Mouse (Mus musculus) cerebellum, adult 11-12 months (tissue): ENCODE measurements around the gene Olfr888.

ENCODE experiments used
- DNase-seq: peaks from one replicate; pipeline ENCODE4 v3.0.0; 2022

The Olfr888 gene

DNA sequence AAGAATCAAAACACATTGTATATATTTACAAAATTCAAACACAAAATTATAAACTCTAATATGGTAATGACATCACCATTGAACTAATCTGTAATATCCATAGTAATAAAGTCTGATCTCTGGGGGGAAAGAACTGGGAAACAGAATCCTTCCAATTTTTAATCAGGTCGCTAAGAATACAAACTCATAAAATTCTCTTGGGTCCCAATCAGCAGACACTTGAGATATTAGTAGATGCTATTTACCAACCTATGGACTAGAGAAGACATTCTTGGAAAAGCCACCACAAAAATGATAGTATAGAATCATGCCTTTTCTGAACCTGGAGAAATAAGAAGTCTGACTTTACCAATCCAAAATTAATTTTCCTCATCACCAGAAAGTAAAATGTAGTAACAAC lies at the start of gene Olfr888:
TSS of gene Olfr888 (plus strand) at position 301 of the 400 bp plus-strand sequence.
- no peak for DNase-seq

DNA sequence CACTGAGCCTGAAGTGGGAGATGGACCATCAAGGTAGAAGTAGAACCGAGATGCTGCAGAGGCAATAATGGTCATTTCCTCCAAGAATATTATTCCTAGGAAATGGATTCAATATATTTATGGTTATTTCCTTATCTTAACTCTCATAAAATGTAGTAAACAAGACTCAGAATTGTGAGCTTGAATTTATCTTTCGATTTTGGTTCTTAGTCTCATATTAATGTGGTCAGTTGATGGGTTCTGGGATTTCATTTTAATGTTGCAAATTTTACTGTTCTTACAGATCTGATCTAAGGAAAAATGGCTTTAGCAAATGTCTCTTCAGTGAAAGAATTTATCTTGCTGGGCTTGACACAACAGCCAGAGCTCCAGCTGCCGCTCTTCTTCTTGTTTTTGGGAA lies 46.9 kb upstream of the Olfr888 start, which contains the start of gene Olfr885:
TSS of gene Olfr885 (plus strand) at position 301 of the 400 bp plus-strand sequence.
- DNase-seq, result no peak

DNA sequence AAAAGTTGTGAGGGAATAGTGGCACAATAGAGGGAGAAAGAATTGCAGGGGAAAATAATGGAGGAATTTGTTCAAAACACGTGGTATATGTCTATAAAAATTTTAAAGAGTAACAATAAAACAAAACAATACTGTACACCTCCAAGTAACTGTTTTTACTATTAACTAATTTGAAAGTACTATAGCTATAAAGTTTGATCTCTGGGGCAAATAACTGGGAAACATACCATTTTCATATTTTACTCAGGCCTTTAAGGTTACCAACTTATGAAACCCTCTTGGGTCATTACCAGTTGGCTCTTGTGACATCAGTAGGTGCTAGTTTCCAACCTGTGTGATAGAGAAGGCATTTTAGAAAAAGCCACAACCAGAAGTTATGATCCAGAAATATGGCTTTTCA lies 24.2 kb upstream of the Olfr888 start, which contains the start of gene Olfr887:
TSS of gene Olfr887 (plus strand) at position 301 of the 400 bp plus-strand sequence.
- DNase-seq, result no peak

DNA sequence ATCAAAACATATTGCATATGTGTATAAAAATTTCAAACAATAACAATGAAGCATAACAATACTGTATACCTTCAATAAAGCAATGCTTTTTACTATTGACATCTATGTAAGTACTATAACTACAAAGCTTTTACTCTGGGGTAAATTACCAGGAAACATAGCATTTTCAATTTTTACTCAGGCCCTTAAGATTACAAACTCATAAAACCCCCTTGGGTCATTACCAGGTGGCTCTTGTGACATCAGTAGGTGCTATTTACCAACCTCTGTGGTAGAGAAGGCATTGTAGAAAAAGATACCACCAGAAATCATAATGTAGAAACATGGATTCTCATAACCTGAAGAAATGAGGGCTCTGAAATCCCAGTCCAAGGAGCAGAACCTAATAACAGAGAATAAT lies 7.0 kb downstream of the Olfr888 start, which contains the start of gene Olfr889:
TSS of gene Olfr889 (plus strand) at position 301 of the 400 bp plus-strand sequence.
- no peak for DNase-seq

DNA sequence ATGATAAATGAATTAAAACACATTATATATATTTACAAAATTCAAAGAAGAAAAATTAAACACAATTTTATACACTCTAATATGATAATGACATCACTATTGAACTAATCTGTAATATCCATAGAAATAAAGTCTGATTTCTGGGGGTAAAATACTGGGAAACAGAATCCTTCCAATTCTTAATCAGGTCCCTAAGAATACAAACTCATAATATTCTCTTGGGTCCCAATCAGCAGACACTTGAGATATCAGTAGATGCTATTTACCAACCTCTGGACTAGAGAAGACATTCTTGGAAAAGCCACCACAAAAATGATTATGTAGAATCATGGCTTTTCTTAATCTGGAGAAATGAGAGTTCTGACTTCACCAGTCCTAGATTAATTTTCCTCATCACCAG lies 34.3 kb downstream of the Olfr888 start, which contains the start of gene Olfr890:
TSS of gene Olfr890 (plus strand) at position 301 of the 400 bp plus-strand sequence.
- no peak for DNase-seq
